Mouse (Mus musculus) G1E (cell line): ENCODE measurements at regions not wholly inside any gene's neighbourhood (a gene's known extent, or its start where the extent isn't known, plus 50 kb on each side); places are given as distances from the start of the nearest gene placed in this dataset.

Experiments
- CTCF ChIP-seq: IDR thresholded peaks from 2 replicates; pipeline ENCODE4 v1.5.1; 2012; ENCODE audit warnings: low read depth, low read length, inconsistent platforms, mixed read lengths
- GATA2 ChIP-seq: IDR thresholded peaks from 2 replicates; pipeline ENCODE4 v1.6.1; 2012; ENCODE audit warnings: low read depth, low read length, inconsistent platforms, borderline replicate concordance
- POLR2AphosphoS5 ChIP-seq: IDR thresholded peaks from 2 replicates; pipeline ENCODE4 v1.6.1; 2012; ENCODE audit warnings: low read depth, low read length, inconsistent platforms; ENCODE audit not compliant: insufficient replicate concordance
- TAL1 ChIP-seq: conservative IDR thresholded peaks from 2 replicates; pipeline ENCODE4 v1.6.1; 2012; ENCODE audit warnings: low read depth, low read length, inconsistent platforms, mixed read lengths

DNA sequence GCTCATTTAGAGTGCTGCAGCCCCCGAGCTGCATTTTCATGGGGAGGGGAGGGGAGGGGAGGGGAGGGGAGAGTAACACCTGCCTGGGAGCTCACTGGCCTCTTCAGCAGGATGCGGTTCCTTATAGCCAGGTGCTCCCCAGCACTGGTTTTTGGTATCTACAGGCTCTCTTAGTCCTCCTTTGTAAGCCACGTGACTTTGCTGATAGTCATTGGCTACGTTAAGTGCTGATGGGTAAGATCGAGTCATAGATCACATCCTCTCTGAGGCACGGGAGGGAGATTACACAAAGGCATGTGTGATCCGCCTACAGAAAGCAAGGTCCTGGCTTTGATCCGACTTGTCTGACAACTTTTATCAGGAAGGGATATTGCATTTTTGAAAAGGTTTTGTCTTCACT, 174.9 kb upstream of the Rpl34 start:
- TF ChIP-seq CTCF = no peak
- TF ChIP-seq POLR2AphosphoS5 = no peak
- TF ChIP-seq TAL1 = no peak
- no peak for TF ChIP-seq GATA2
